Mouse (Mus musculus) brain, adult 2 months (tissue): Measurements from ENCODE around the gene Fam71b.
"Not testable (repeated sequence)": the region's sequence is repeated elsewhere in the genome, so short reads cannot be mapped to it uniquely, and the experiment has no call there.

Experiments
- DNase-seq: peaks from one replicate; pipeline ENCODE4 v3.0.0; 2011; ENCODE audit warnings: low read depth, low spot score

Fam71b gene

GRCm38 (mm10) chr11:46384925-46385324, 11.4 kb upstream of the Fam71b start:
- DNase-seq, result no peak

DNA sequence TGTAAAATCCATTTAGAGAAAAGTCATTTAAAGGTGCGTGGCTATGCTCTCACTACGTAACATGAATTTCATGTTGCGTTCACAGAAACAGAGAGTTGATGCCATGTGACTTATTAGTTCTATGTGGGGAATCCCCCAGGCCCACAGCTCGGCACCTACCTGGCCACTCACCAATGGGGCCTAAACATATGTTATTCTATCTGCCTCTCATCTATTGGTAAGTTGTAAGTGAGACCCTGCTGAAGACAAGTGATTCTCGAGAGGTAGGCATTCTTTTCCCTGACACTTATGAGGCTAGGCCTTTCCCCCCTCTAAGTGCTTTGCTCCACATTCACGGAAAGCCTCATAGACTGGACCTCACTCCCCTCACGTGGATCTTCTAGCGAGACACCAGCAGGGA, 9.8 kb upstream of the Fam71b start:
- DNase-seq, result no peak

- no peak for DNase-seq
Measured at GRCm38 (mm10) chr11:46387061-46387460, 9.3 kb upstream of the Fam71b start.

GRCm38 (mm10) chr11:46388438-46388837, 7.9 kb upstream of the Fam71b start:
- DNase-seq, result no peak

DNA sequence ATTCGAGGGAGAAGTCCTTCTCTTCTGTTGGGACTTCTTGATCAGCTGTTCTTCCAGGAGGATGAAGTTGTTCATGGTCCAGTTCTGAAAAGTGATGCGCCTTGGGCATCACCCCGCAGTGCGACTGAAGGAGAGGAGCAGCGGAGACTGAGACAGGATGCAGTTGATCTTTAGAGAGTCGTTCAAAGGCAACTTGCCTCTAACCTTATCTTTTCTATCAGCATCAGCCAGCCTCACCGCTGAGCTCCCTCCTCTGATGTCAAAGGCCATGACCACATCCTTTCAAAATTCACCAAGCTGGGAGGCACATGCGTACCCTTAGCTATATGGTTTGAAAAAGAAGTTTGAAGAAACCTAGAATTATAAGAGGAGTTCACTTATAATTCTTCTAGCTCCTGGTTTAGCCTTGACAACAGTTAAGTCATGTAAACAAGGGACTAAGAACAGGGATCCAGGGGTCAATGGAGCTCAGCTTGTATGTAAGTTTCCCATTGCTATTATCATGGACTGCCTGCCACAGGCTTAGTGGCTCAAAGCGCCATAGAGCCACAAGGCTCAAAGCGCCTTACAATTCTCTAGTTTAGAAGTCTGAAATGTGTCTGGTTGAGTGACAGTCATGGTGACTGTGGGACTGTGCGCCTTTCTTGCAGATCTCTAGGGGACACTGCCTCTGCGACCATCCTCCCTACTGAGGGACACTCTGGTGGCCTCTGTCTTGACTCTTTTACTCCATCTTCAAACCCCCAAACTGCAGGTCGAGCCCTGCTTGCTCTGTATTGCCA, 6.8 kb upstream of the Fam71b start, which contains the start of gene Itk:
Gene Itk, minus strand, starts transcription at position 180 of the 782 bp plus-strand sequence.
- no peak for DNase-seq

DNA sequence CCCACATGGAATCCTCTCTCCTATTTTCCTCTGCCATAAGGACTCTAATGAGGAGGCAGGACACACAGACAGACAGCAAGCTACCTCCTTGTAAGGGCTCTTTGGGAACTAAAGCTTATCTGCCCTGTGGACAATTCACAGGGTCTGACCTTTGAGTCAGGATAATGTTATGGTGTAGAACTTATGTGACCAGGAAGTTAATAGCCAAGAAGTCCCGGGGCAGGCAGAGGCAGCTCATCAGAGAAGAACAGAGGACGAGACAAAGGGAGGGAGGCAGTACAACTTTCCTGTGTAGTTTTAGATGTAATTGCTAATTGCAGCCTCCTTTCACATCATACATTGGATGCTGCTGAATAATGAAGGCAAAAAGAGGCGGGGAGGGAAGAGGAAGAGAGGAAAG, 5.7 kb upstream of the Fam71b start:
- no peak for DNase-seq

- DNase-seq, result no peak
Measured at GRCm38 (mm10) chr11:46392890-46393289, 3.5 kb upstream of the Fam71b start.

DNA sequence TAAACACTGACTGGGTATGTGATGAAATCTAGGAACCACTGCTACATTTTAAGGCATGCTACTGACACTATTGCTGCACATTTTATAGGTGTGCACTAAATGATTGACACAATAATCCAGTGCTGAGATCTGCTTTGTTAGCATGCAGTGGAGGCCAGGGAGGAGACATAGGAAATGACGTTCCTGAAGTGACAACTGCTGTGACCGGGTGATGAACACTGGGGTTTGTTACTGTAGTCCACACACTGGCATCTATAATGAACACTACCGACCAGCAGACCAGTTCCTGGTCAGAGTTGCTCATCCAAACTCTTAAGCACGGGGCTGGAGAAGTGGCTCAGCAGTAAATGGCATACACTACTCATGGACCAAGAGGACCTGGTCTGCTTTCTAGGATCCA, 2.9 kb upstream of the Fam71b start:
- DNase-seq, result no peak

- no peak for DNase-seq
Measured at GRCm38 (mm10) chr11:46395088-46395487, 1.3 kb upstream of the Fam71b start.

GRCm38 (mm10) chr11:46395698-46396097, 661 bp upstream of the Fam71b start:
- DNase-seq, result no peak

- peak; percentile 48 for DNase-seq
Measured at GRCm38 (mm10) chr11:46396860-46397179, 461 bp downstream of the Fam71b start.

DNA sequence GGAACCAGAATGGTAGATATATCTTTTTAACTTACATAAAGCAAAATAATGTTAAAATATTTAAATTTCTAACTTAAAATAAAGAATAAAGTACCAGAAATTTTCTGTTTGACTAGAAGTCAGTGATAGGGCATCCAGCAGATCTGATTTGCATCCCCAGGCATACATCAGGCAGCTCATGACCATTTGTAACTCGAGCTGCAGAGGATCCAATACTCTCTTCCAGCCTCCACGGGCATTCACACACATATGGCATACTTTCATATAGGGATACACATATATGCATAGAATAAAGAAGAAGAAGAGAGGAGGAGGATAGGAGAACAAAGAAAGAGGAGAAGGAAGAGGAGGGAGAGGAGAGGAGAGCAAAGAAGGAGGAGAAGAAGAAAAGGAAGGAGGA, 1.5 kb downstream of the Fam71b start:
- no peak for DNase-seq

- no peak for DNase-seq
Measured at GRCm38 (mm10) chr11:46398473-46398872, 2.1 kb downstream of the Fam71b start.

- DNase-seq, result no peak
Measured at GRCm38 (mm10) chr11:46398933-46399383, 2.6 kb downstream of the Fam71b start.

GRCm38 (mm10) chr11:46401555-46401954, 5.2 kb downstream of the Fam71b start:
- DNase-seq, result no peak

GRCm38 (mm10) chr11:46404986-46405385, 8.6 kb downstream of the Fam71b start:
- no peak for DNase-seq

DNA sequence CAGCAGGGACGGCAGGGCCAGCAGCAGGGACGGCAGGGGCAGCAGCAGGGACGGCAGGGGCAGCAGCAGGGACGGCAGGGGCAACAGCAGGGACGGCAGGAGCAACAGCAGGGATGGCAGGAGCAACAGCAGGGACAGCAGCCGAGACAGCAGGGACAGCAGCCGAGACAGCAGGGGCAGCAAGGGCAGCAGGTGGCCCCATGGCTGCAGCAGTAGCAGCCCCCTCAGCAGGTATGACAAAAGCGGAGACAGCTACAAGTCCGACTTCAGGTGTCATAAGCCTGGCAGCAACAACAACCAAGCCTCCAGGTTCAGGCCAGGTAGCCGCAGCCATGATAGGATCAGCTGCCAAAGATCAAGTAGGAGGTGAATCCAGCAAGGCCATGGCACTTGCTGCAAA, 10.4 kb downstream of the Fam71b start:
- peak; percentile 16 for DNase-seq

DNA sequence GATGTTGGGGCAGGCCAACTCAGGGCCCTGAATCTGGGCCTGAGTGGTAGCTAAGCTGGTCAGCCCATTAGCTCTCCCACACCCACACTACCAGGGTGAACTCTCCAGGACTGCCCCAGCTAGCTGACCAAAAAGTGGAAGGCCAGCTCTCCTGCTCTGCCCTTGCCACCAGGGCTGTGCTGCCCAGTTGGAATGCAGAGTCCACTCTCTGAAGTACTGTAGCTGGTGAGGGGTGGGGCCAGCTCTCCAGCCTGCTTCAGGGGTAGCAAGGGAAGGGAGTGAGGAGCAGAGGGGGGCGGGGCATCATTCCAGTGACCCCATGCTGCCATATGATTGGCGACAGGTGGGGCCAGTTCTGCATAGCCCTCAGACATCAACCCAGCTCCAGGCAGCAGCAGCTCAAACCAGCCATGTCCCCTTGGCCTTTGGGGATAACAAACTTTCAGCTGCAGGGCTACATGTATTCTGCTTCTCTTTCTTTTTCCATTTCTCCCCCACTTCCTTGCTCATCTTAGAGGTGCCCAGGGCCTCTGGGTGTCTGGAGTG, 13.7 kb downstream of the Fam71b start:
- no peak for DNase-seq

DNA sequence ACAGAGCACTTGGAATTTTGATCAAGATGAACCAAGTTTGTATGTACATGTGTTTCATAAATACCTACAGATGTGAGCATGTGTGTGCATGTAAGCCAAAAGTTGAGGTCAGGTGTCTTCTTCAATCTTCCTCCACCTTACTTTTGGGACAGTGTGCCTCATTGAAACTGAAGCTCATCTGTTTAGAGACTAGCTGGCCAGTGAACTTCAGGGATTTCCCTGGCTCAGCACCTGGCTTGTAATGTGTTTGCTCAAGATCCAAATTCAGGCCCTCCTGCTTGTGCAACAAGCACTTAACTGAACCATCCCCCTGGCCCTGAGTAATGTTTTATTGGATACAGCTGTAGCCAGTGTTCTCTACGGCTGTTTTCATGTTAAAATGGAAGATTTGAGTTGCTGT, 22.1 kb downstream of the Fam71b start:
- DNase-seq, result no peak

GRCm38 (mm10) chr11:46418860-46419259, 22.5 kb downstream of the Fam71b start:
- DNase-seq, result no peak

DNA sequence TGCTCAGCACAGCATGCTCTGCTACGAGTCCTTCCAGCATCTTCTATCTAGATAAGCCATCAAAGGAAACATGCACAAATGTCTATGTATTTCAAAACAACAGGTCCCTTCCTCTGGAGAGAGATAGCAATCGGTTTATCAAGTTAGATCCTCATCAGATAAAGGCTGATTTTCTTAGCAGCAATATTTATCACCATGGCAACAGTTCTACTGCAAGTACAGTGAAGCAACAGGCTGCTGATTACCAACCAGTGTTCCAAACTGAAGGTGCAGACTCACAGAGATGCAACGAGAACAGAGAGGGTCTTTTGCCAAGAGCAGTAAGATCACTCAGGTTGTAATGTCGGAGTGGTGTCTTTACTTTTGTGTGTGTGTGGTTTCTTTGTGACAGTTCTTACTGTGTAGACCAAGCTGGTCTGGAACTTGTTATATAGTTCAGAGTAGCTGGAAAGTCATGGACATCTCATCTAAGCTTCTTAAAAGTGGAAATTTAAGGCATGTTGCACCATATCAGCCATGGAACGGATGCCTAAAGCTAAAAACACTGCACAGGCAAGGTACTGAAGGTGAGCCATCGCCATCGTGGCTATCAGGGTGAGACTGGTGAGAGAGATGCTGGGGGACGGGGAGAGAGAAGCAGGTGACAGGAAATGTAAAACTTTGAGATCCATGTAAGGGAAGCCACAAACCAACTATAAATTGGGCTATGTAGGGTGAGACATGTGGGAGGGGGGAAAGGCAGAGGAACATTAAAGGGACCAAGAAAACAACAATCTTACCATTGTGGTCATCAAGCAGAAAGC, 24.9 kb downstream of the Fam71b start:
- no peak for DNase-seq

GRCm38 (mm10) chr11:46428131-46428530, 31.8 kb downstream of the Fam71b start:
- not testable (repeated sequence) for DNase-seq

- no peak for DNase-seq
Measured at GRCm38 (mm10) chr11:46430123-46430522, 33.8 kb downstream of the Fam71b start.
